Mouse (Mus musculus): ENCODE data around the gene Lipc. TPM values are rescaled to one million over a fixed set of nuclear protein-coding genes. Genes with fewer than 3 reads are reported as not detected.

Gene Lipc
- total RNA-seq (2014; rRNA removed) (not detected in 2 replicates), polyA plus RNA-seq (2015; fragmentation: Nextera tagmentation; extraction: Ambion mirVana) (0.18 TPM in 1 of 2 replicates, not detected in the other)

GRCm38 (mm10) chr9:70952126-70952525 is at the start of gene Lipc:
TSS of gene Lipc (minus strand) at chr9:70952226.
- H3K9ac ChIP-seq (replicated peaks; ENCODE audit: low read length, poor library complexity, severe bottlenecking), result no peak within 1 kb of the TSS
- no peaks in the 10 kb centered on the region for H3K36me3 ChIP-seq (ENCODE audit: insufficient read depth, low read length)
- no peaks in the 10 kb centered on the region; the same call in 1 of the 2 replicates for H3K4me1 ChIP-seq (ENCODE audit: insufficient read depth, low read length)
- TF ChIP-seq CTCF (IDR thresholded peaks at IDR 0.05), result no peak
- H3K27ac ChIP-seq (ENCODE audit: low read depth, low read length), result no peak within 1 kb of the TSS
- no peaks in the 10 kb centered on the region for H3K9me3 ChIP-seq (ENCODE audit: low read length)
- 91% methylated on average over 4 of the region's 4 CpGs for WGBS
- no peak for DNase-seq (ENCODE audit: low spot score)
- no peak within 1 kb of the TSS for H3K4me3 ChIP-seq (ENCODE audit: low read depth, low read length)
- H3K27me3 ChIP-seq (ENCODE audit: insufficient read depth, low read length), result no peaks in the 10 kb centered on the region
- ATAC-seq (ENCODE audit: low FRiP score), result no peak
- no peak within 1 kb of the TSS for H3K4me2 ChIP-seq (ENCODE audit: low read depth, low read length, poor library complexity, severe bottlenecking)

- DNase-seq (ENCODE audit: low spot score) (no peak), ATAC-seq (ENCODE audit: low FRiP score) (no peak)
- H3K27ac ChIP-seq (ENCODE audit: low read depth, low read length), result no peak overlapping the region
- H3K4me1 ChIP-seq (ENCODE audit: insufficient read depth, low read length), result no peaks in the 10 kb centered on the region
- 0 out of 2 replicates have a peak, but pooled peaks cover 3% of the 10 kb centered on the region for H3K9me3 ChIP-seq (ENCODE audit: low read length)
- no peaks in the 10 kb centered on the region for H3K27me3 ChIP-seq (ENCODE audit: insufficient read depth, low read length)
- H3K36me3 ChIP-seq (ENCODE audit: insufficient read depth, low read length), result no peaks in the 10 kb centered on the region
- no peak overlapping the region for H3K4me2 ChIP-seq (ENCODE audit: low read depth, low read length, poor library complexity, severe bottlenecking)
- WGBS, result 93% methylated on average over 4 of the region's 4 CpGs
- no peak overlapping the region for H3K9ac ChIP-seq (replicated peaks; ENCODE audit: low read length, poor library complexity, severe bottlenecking)
- no peak for TF ChIP-seq CTCF (IDR thresholded peaks at IDR 0.05)
- no peak overlapping the region for H3K4me3 ChIP-seq (ENCODE audit: low read depth, low read length)
These were observed 47.1 kb upstream of the Lipc start for GRCm38 (mm10) chr9:70999161-70999560.

- no peak for TF ChIP-seq CTCF (IDR thresholded peaks at IDR 0.05)
- H3K27me3 ChIP-seq (ENCODE audit: insufficient read depth, low read length), result no peaks in the 10 kb centered on the region
- no peaks in the 10 kb centered on the region for H3K4me1 ChIP-seq (ENCODE audit: insufficient read depth, low read length)
- 0 out of 2 replicates have a peak, but pooled peaks cover 3% of the 10 kb centered on the region for H3K9me3 ChIP-seq (ENCODE audit: low read length)
- no peaks in the 10 kb centered on the region for H3K36me3 ChIP-seq (ENCODE audit: insufficient read depth, low read length)
- H3K9ac ChIP-seq (replicated peaks; ENCODE audit: low read length, poor library complexity, severe bottlenecking), result no peak overlapping the region
- DNase-seq (ENCODE audit: low spot score) (no peak), ATAC-seq (ENCODE audit: low FRiP score) (no peak)
- WGBS, result 80% methylated on average over 6 of the region's 6 CpGs
- no peak overlapping the region for H3K4me2 ChIP-seq (ENCODE audit: low read depth, low read length, poor library complexity, severe bottlenecking)
- H3K4me3 ChIP-seq (ENCODE audit: low read depth, low read length), result no peak overlapping the region
- no peak overlapping the region for H3K27ac ChIP-seq (ENCODE audit: low read depth, low read length)
These were observed 46.7 kb upstream of the Lipc start for GRCm38 (mm10) chr9:70998719-70999118.

GRCm38 (mm10) chr9:70993326-70993725 is 41.3 kb upstream of the Lipc start:
- H3K4me3 ChIP-seq (ENCODE audit: low read depth, low read length), result no peak overlapping the region
- DNase-seq (ENCODE audit: low spot score) (no peak), ATAC-seq (ENCODE audit: low FRiP score) (no peak)
- no peak overlapping the region for H3K9ac ChIP-seq (replicated peaks; ENCODE audit: low read length, poor library complexity, severe bottlenecking)
- no peak overlapping the region for H3K4me2 ChIP-seq (ENCODE audit: low read depth, low read length, poor library complexity, severe bottlenecking)
- no peaks in the 10 kb centered on the region for H3K4me1 ChIP-seq (ENCODE audit: insufficient read depth, low read length)
- 59% methylated on average over 6 of the region's 6 CpGs for WGBS
- no peaks in the 10 kb centered on the region for H3K27me3 ChIP-seq (ENCODE audit: insufficient read depth, low read length)
- H3K9me3 ChIP-seq (ENCODE audit: low read length), result 0 out of 2 replicates have a peak, but pooled peaks cover 3% of the 10 kb centered on the region
- no peak overlapping the region for H3K27ac ChIP-seq (ENCODE audit: low read depth, low read length)
- TF ChIP-seq CTCF (IDR thresholded peaks at IDR 0.05), result no peak
- no peaks in the 10 kb centered on the region for H3K36me3 ChIP-seq (ENCODE audit: insufficient read depth, low read length)

GRCm38 (mm10) chr9:70991401-70991800 is 39.4 kb upstream of the Lipc start:
- Histone ChIP-seq H3K9ac (replicated peaks; ENCODE audit: low read length, poor library complexity, severe bottlenecking) (no peak overlapping the region), H3K4me2 (ENCODE audit: low read depth, low read length, poor library complexity, severe bottlenecking) (no peak overlapping the region), H3K36me3 (ENCODE audit: insufficient read depth, low read length) (no peaks in the 10 kb centered on the region), H3K27ac (ENCODE audit: low read depth, low read length) (no peak overlapping the region), H3K4me3 (ENCODE audit: low read depth, low read length) (no peak overlapping the region), H3K4me1 (ENCODE audit: insufficient read depth, low read length) (no peaks in the 10 kb centered on the region), H3K9me3 (ENCODE audit: low read length) (no peaks in the 10 kb centered on the region), H3K27me3 (ENCODE audit: insufficient read depth, low read length) (no peaks in the 10 kb centered on the region)
- DNase-seq (ENCODE audit: low spot score), result no peak
- no peak for ATAC-seq (ENCODE audit: low FRiP score)
- WGBS, result 72% methylated on average over 5 of the region's 5 CpGs
- no peak for TF ChIP-seq CTCF (IDR thresholded peaks at IDR 0.05)

- H3K27me3 ChIP-seq (ENCODE audit: insufficient read depth, low read length), result no peaks in the 10 kb centered on the region
- H3K9ac ChIP-seq (replicated peaks; ENCODE audit: low read length, poor library complexity, severe bottlenecking), result no peak overlapping the region
- ATAC-seq (ENCODE audit: low FRiP score) (no peak), DNase-seq (ENCODE audit: low spot score) (no peak)
- no peaks in the 10 kb centered on the region for H3K4me1 ChIP-seq (ENCODE audit: insufficient read depth, low read length)
- H3K4me3 ChIP-seq (ENCODE audit: low read depth, low read length), result no peak overlapping the region
- no peak overlapping the region for H3K4me2 ChIP-seq (ENCODE audit: low read depth, low read length, poor library complexity, severe bottlenecking)
- no peaks in the 10 kb centered on the region for H3K36me3 ChIP-seq (ENCODE audit: insufficient read depth, low read length)
- no peak overlapping the region for H3K27ac ChIP-seq (ENCODE audit: low read depth, low read length)
- TF ChIP-seq CTCF (IDR thresholded peaks at IDR 0.05), result no peak
- H3K9me3 ChIP-seq (ENCODE audit: low read length), result no peaks in the 10 kb centered on the region
- 23% methylated on average over 2 of the region's 2 CpGs for WGBS
These were observed 35.2 kb upstream of the Lipc start for GRCm38 (mm10) chr9:70987210-70987609.
